Mouse (Mus musculus): ENCODE data around the gene Krtap1-3. TPM values are rescaled to one million over a fixed set of nuclear protein-coding genes. Genes with fewer than 3 reads are reported as not detected.

The Krtap1-3 gene
- total RNA-seq, 2 experiments from 2014 or later = not detected

- no peak for DNase-seq (ENCODE audit: low spot score in 2 of 2)
These were observed 31.8 kb downstream of the Krtap1-3 start, which contains the start of gene Gm11939 for GRCm38 (mm10) chr11:99559366-99559765. TSS of gene Gm11939 (minus strand) at chr11:99559466.

- DNase-seq (ENCODE audit: low spot score in 2 of 2) = peak in 1 of 2 experiments; percentile 10
These were observed 33.0 kb downstream of the Krtap1-3 start for GRCm38 (mm10) chr11:99557976-99558745.

GRCm38 (mm10) chr11:99556753-99557152 lies 34.4 kb downstream of the Krtap1-3 start, which contains the start of gene Krtap3-2:
TSS of gene Krtap3-2 (minus strand) at chr11:99556853.
- DNase-seq (ENCODE audit: low spot score in 2 of 2) = no peak

GRCm38 (mm10) chr11:99556195-99556594 lies 34.9 kb downstream of the Krtap1-3 start:
- DNase-seq (ENCODE audit: low spot score in 2 of 2) = no peak

- DNase-seq (ENCODE audit: low spot score in 2 of 2) = no peak
These were observed 40.4 kb downstream of the Krtap1-3 start, which contains the start of gene Krtap3-3 for GRCm38 (mm10) chr11:99550765-99551164. TSS of gene Krtap3-3 (minus strand) at chr11:99550865.

GRCm38 (mm10) chr11:99547892-99548291 lies 43.2 kb downstream of the Krtap1-3 start:
- no peak for DNase-seq (ENCODE audit: low spot score in 2 of 2)

Other genes starting within 250 kb of the Krtap1-3 start
- gene Krt27, start 240.2 kb downstream of the Krtap1-3 start, total RNA-seq (2021) = not detected
- gene Krt28, start 216.4 kb downstream of the Krtap1-3 start, total RNA-seq (2021) = under 1 TPM; 0.20 to 0.25 TPM
- gene Krt10, start 202.0 kb downstream of the Krtap1-3 start, total RNA-seq (2021) = 10 to 100 TPM; 12.2 to 13.4 TPM
- 1 to 10 TPM; 1.0 to 1.1 TPM for gene Krt12, start 169.1 kb downstream of the Krtap1-3 start, total RNA-seq (2021)
- not detected for gene Krt20, start 153.2 kb downstream of the Krtap1-3 start, total RNA-seq (2021)
- not detected for gene Krt23, start 98.2 kb downstream of the Krtap1-3 start, total RNA-seq (2021)
- gene Krt39, start 70.0 kb downstream of the Krtap1-3 start, total RNA-seq (2021) = not detected
- not detected for gene Krt40, start 48.2 kb downstream of the Krtap1-3 start, total RNA-seq (2021)
- not detected for gene Krtap3-3, start 40.5 kb downstream of the Krtap1-3 start, total RNA-seq (2021)
- gene Krtap3-2, start 34.5 kb downstream of the Krtap1-3 start, total RNA-seq (2021) = not detected
- not detected for gene Gm11939, start 31.9 kb downstream of the Krtap1-3 start, total RNA-seq (2021)
- not detected for gene Krtap3-1, start 24.7 kb downstream of the Krtap1-3 start, total RNA-seq (2021)
- gene Krtap1-5, start 10.3 kb downstream of the Krtap1-3 start, total RNA-seq (2021) = not detected
- gene Krtap1-4, start 7.7 kb downstream of the Krtap1-3 start, total RNA-seq (2021) = not detected
- gene Krtap9-3, start 6.8 kb upstream of the Krtap1-3 start, total RNA-seq (2021) = not detected
- not detected for gene Gm11938, start 12.0 kb upstream of the Krtap1-3 start, total RNA-seq (2021)
- not detected for gene Gm11937, start 18.9 kb upstream of the Krtap1-3 start, total RNA-seq (2021)
- gene Krtap2-4, start 23.5 kb upstream of the Krtap1-3 start, total RNA-seq (2021) = not detected
- not detected for gene Gm11562, start 29.1 kb upstream of the Krtap1-3 start, total RNA-seq (2021)
- not detected for gene Krtap4-1, start 36.9 kb upstream of the Krtap1-3 start, total RNA-seq (2021)
- gene Krtap4-2, start 43.7 kb upstream of the Krtap1-3 start, total RNA-seq (2021) = not detected
- not detected for gene Krtap4-7, start 52.8 kb upstream of the Krtap1-3 start, total RNA-seq (2021)
- gene Gm11555, start 58.9 kb upstream of the Krtap1-3 start, total RNA-seq (2021) = not detected
- not detected for gene Gm11563, start 67.6 kb upstream of the Krtap1-3 start, total RNA-seq (2021)
- not detected for gene Krtap4-6, start 74.6 kb upstream of the Krtap1-3 start, total RNA-seq (2021)
- gene Gm14190, start 99.4 kb upstream of the Krtap1-3 start, total RNA-seq (2021) = not detected
- not detected for gene Gm14180, start 143.0 kb upstream of the Krtap1-3 start, total RNA-seq (2021)
- not detected for gene Gm11595, start 181.6 kb upstream of the Krtap1-3 start, total RNA-seq (2021)
- not detected for gene Krtap4-8, start 189.4 kb upstream of the Krtap1-3 start, total RNA-seq (2021)
- not detected for gene Krtap4-9, start 193.9 kb upstream of the Krtap1-3 start, total RNA-seq (2021)
- gene Gm11596, start 202.1 kb upstream of the Krtap1-3 start, total RNA-seq (2021) = not detected
- gene Gm11569, start 207.6 kb upstream of the Krtap1-3 start, total RNA-seq (2021) = not detected
- gene Gm11554, start 213.1 kb upstream of the Krtap1-3 start, total RNA-seq (2021) = not detected
- not detected for gene Krtap4-13, start 218.6 kb upstream of the Krtap1-3 start, total RNA-seq (2021)
- not detected for gene Gm11564, start 224.3 kb upstream of the Krtap1-3 start, total RNA-seq (2021)
- not detected for gene 2300003K06Rik, start 246.7 kb upstream of the Krtap1-3 start, total RNA-seq (2021)